Mouse (Mus musculus) stomach, postnatal 0 days (tissue): ENCODE data around the gene Arhgef2.

Experiments
- CTCF ChIP-seq: IDR thresholded peaks from 2 replicates; pipeline ENCODE4 v1.5.1; 2016; ENCODE audit warnings: antibody characterized with exemption, low read depth, mild to moderate bottlenecking, moderate library complexity
- EP300 ChIP-seq: optimal IDR thresholded peaks from 2 replicates; pipeline ENCODE3; 2016; ENCODE audit warnings: antibody characterized with exemption

DNA sequence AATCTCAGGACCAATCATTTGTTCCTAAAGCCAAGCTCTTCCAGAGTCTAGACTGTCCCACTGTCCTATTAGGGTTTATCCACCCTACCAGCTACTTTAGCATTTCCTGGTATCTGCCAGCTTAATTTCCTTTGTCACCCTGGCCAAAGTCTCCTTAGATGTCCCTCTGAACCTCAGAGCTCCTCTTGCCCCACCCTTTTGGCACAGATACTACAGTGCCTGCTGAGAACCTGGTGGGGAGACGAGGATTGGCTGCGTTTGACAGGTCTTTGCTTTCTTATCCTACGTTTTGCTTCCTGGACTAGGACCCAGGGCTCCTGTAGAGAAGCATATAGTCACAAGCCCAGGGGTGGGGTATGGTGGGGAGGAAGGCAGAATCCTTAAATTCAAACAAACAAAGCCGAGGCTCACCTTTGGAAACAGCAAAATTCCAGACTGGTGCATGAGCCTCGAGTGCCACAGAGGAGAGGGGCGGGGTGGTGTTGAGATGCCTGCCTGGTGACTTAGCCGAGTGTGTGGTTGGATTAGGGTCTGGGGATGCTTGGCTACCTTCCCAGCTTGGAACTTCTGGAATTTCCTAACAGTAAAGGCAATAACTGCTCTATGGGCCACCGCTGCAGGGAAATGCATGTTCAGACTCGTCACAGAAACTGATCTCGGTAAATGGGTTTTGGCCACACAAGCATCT, 11.7 kb upstream of the Arhgef2 start:
- TF ChIP-seq CTCF = no peak
- TF ChIP-seq EP300 = no peak
